Mouse (Mus musculus): ENCODE data around the gene Brinp3. TPM values are rescaled to one million over a fixed set of nuclear protein-coding genes. Genes with fewer than 3 reads are reported as not detected.

Brinp3 gene
- polyA plus RNA-seq (2021): not detected

DNA sequence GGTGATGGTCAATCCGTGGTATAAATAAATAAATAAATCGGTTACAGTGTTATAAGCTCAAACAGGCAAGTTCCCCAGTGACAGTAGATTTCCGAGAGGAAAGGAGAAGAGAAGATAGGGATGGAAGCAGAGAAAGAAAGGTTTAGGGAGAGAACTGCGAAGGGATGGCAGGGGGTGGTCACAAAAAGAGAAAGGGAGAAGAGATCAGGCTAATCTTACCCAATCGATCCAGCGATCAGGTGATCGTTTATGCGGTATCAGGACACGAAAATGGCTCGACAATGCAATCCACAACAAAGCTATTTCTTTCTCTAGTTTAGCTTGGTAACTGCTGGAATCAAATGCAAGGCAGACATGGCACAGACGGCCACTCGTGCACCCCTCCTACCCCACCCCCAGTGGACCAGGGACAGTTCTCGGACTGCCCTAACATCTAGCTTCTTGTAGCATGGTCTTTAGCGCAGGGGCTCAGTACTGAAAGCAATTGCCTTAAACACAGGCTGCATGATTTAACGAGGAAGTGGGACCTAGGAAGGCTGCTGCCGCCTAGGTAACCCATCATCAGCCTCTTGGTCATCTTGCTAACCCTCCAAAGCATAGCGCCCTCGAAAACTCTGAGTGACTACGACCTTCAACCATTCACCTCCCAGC is at the start of gene Brinp3:
Gene Brinp3 (plus strand): TSS at position 80 of the 651 bp plus-strand sequence.
- ChIA-PET POLR2A (no interaction called here), CTCF (no interaction called here)
- peaks cover 10% of the 10 kb centered on the region for H3K27me3 ChIP-seq
- ATAC-seq (no peak), DNase-seq (ENCODE audit: low read depth, low spot score) (no peak)
- in situ Hi-C loops (cut with MboI; ENCODE audit: low pct_unique_long_range_greater_than_20kb): no loop called here
- TF ChIP-seq CTCF (IDR thresholded peaks at IDR 0.05): no peak

DNA sequence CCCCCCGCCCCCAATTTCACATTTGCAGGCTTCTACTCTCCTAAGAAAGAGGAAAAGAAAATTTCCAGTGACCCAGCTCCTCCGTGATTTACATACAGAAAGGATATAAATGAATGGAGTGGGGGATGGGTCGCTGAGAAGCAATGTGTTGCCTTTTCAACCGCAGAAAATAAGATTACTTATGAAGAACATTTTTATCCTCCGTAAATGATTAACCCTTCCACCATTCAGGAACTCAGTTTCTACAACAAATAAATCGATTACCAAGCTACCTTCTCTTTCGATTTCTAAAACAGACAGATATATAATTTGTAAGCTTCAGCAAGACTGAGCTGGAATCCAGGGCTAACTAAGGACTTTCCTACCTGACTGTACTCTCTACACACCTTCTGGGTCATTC is 339 bp upstream of the Brinp3 start:
- ChIA-PET POLR2A (no interaction called here), CTCF (no interaction called here)
- ATAC-seq (no peak), DNase-seq (ENCODE audit: low read depth, low spot score) (no peak)
- in situ Hi-C loops (cut with MboI; ENCODE audit: low pct_unique_long_range_greater_than_20kb): no loop called here
- no peak for TF ChIP-seq CTCF (IDR thresholded peaks at IDR 0.05)
- H3K27me3 ChIP-seq: peaks cover 10% of the 10 kb centered on the region

- in situ Hi-C loops (cut with MboI; ENCODE audit: low pct_unique_long_range_greater_than_20kb): no loop called here
- peaks cover 10% of the 10 kb centered on the region for H3K27me3 ChIP-seq
- TF ChIP-seq CTCF (IDR thresholded peaks at IDR 0.05): no peak
- ATAC-seq (no peak), DNase-seq (ENCODE audit: low read depth, low spot score) (no peak)
- CTCF ChIA-PET: no interaction called here
- POLR2A ChIA-PET: no interaction called here
Observed at GRCm38 (mm10) chr1:146495386-146495785, 826 bp downstream of the Brinp3 start.

GRCm38 (mm10) chr1:146497381-146498081 is 3.0 kb downstream of the Brinp3 start:
- H3K27me3 ChIP-seq: peaks cover 10% of the 10 kb centered on the region
- POLR2A ChIA-PET: no interaction called here

GRCm38 (mm10) chr1:146498085-146498779 is 3.7 kb downstream of the Brinp3 start:
- in situ Hi-C loops (cut with MboI; ENCODE audit: low pct_unique_long_range_greater_than_20kb): no loop called here
- CTCF ChIA-PET: interaction anchor here (1.7 kb wide), 1 partner anchor 13 kb away, joined by 3 read pairs; no protein-coding TSS in a partner anchor
- peaks cover 10% of the 10 kb centered on the region for H3K27me3 ChIP-seq
- POLR2A ChIA-PET: no interaction called here
- no peak for TF ChIP-seq CTCF (IDR thresholded peaks at IDR 0.05)
- DNase-seq (ENCODE audit: low read depth, low spot score) (no peak), ATAC-seq (no peak)

More at GRCm38 (mm10) chr1:146497381-146498081, 3.0 kb downstream of the Brinp3 start:
- no peak for TF ChIP-seq CTCF (IDR thresholded peaks at IDR 0.05)
- ATAC-seq: no peak
- no peak for DNase-seq (ENCODE audit: low read depth, low spot score)
- CTCF ChIA-PET: interaction anchor here (1.7 kb wide), 1 partner anchor 12 kb away, joined by 3 read pairs; no protein-coding TSS in a partner anchor
- in situ Hi-C loops (cut with MboI; ENCODE audit: low pct_unique_long_range_greater_than_20kb): no loop called here

GRCm38 (mm10) chr1:146498780-146499114 is 4.2 kb downstream of the Brinp3 start:
- in situ Hi-C loops (cut with MboI; ENCODE audit: low pct_unique_long_range_greater_than_20kb): no loop called here
- H3K27me3 ChIP-seq: peaks cover 10% of the 10 kb centered on the region
- no peak for TF ChIP-seq CTCF (IDR thresholded peaks at IDR 0.05)
- ATAC-seq (no peak), DNase-seq (ENCODE audit: low read depth, low spot score) (no peak)
- CTCF ChIA-PET: interaction anchor here (1.7 kb wide), 1 partner anchor 13 kb away, joined by 3 read pairs; no protein-coding TSS in a partner anchor
- POLR2A ChIA-PET: no interaction called here

DNA sequence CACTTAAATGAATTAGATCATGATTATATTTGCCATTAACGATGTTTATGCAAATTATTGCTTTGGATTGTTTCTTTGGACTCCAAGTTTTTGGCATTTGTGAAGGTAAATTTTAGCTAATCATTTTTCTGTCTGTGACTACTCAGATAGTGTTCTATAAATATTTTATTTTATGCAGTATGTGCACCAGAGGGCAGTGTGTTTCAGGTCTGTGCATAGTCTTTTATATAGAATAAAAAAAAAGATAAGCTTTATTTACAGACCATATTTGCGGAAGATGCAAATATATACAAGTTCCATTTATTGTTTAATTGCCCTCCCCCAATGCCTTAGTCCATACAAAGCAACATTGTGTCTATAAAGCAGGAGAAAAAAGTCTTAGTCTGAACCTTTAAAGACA is 20.8 kb downstream of the Brinp3 start:
- no peaks in the 10 kb centered on the region for H3K27me3 ChIP-seq
- in situ Hi-C loops (cut with MboI; ENCODE audit: low pct_unique_long_range_greater_than_20kb): no loop called here
- ChIA-PET POLR2A (interaction anchor here (0.6 to 0.7 kb wide), 2 partner anchors 66 to 501 kb away, joined by 4 read pairs; no protein-coding TSS in a partner anchor), CTCF (no interaction called here)
- DNase-seq (ENCODE audit: low read depth, low spot score): no peak
- TF ChIP-seq CTCF (IDR thresholded peaks at IDR 0.05): no peak
- no peak for ATAC-seq

DNA sequence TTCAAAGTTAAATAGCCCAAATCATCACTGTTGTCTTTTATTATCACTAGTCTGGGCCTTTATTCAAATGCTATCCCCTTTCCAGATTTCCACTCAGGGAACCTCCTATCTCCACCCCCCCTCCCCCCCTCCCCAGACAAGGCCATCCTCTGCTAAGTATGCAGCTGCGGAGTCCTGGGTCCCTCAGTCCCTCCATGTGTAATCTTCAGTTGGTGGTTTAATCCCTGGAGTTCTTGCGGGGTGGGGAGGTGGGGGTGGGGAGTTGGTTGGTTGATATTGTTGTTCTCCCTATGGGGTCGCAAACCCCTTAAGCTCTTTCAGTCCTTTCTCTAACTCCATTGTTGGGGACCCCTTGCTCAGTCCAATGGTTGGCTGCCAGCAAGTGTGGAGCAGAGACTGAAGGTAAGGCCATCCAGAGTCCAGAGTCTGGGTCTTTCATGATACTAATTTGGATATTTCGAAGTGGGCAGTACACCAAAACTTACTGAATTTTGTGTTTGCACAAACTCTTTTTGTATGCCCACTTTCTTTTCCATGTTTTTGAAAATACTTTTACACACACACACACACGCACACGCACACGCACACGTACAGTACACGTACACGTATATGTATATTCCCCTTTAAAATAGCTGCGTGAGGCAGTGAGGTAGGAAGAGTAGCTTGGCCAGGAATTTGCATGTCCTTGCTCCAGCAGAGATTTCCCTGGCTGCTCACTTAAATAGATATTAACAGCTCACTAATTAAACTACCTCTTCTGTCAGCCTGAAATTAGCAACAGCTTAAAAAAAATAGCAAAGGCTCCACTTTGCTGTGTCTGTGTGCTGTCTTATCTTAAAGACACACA is 29.4 kb downstream of the Brinp3 start:
- no peaks in the 10 kb centered on the region for H3K27me3 ChIP-seq
- no peak for ATAC-seq
- no peak for DNase-seq (ENCODE audit: low read depth, low spot score)
- TF ChIP-seq CTCF (IDR thresholded peaks at IDR 0.05): no peak
- CTCF ChIA-PET: no interaction called here
- POLR2A ChIA-PET: no interaction called here
- in situ Hi-C loops (cut with MboI; ENCODE audit: low pct_unique_long_range_greater_than_20kb): no loop called here

GRCm38 (mm10) chr1:146528572-146528971 is 34.0 kb downstream of the Brinp3 start:
- no peak for TF ChIP-seq CTCF (IDR thresholded peaks at IDR 0.05)

DNA sequence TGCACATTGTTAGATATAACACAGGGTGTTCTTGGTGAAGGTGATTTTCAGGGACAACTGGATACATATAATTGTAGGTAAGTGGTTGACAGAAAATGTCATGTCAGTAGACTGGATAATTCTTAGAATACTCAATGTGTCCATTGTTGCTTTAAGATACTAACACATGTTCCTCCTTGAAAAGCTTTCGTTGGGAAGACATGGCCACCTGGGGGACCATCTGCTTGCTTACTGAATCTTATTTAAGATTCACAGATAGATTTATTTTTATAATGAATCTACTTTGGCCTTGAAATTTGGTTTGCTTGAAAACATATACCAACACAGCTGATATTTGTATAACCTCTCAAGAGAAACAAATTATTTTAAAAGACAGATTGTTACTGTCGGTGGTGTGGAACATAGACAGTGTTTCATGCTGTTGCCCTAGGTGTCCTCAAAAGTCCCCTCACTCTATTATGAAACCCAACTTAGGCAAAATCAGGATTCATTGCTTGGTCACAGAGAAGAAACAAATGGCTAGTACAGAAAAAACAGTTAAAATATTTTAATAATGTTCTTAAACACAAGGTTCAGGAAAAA is 52.4 kb downstream of the Brinp3 start:
- H3K27me3 ChIP-seq: no peaks in the 10 kb centered on the region
- no peak for DNase-seq (ENCODE audit: low read depth, low spot score)
- ChIA-PET POLR2A (no interaction called here), CTCF (no interaction called here)
- no peak for ATAC-seq
- TF ChIP-seq CTCF (IDR thresholded peaks at IDR 0.05): no peak
- in situ Hi-C loops (cut with MboI; ENCODE audit: low pct_unique_long_range_greater_than_20kb): no loop called here

More at GRCm38 (mm10) chr1:146528572-146528971, 34.0 kb downstream of the Brinp3 start:
- ATAC-seq (no peak), DNase-seq (ENCODE audit: low read depth, low spot score) (no peak)
- ChIA-PET CTCF (no interaction called here), POLR2A (no interaction called here)
- in situ Hi-C loops (cut with MboI; ENCODE audit: low pct_unique_long_range_greater_than_20kb): no loop called here
- H3K27me3 ChIP-seq: no peaks in the 10 kb centered on the region
